Mouse (Mus musculus): Measurements from ENCODE around the gene Higd1b.

Gene Higd1b

DNA sequence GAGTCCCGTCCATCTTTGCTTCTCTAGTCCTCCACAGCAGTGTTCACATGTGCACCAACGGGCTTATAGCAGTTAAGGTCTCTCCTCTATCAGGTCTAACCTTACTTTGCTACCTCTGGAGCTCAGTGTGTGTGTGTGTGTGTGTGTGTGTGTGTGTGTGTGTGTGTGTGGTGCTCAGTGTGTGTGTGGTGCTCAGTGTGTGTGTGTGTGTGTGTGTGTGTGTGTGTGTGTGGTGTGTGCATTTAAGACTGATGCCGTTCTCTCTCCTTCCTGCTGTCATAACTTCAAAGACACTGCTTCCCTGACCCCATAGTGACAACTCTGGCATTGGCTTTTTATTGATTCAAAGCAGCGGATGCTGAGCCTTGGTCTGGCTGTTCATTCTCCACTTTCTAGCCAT lies at the start of gene Higd1b:
Higd1b (plus strand) TSS at position 301 of the 400 bp plus-strand sequence.
- no peak for DNase-seq (ENCODE audit: low spot score)

DNA sequence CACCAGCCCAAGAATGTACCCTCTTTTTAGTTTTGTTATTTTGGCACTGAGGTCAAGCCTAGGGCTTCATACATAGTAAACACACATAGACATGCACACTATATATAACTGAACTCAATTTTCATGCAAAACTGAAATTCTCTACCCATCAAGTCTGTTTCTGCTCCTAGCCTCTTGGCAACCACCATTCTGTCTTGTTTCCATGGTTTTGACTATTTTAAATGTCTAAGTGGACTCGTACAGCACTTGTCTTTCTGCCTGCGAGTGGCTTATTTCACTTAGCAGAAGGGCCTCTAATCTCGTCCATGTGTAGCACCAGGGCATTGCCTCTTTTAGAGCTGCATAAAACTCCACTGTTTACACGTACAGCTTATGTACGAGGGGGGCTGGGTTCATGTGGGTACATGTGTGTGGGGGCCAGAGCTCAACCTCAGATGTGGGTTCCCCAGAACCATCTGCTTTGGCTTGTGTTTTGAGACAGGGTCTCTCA lies 47.9 kb upstream of the Higd1b start:
- DNase-seq (ENCODE audit: low spot score), result no peak

DNA sequence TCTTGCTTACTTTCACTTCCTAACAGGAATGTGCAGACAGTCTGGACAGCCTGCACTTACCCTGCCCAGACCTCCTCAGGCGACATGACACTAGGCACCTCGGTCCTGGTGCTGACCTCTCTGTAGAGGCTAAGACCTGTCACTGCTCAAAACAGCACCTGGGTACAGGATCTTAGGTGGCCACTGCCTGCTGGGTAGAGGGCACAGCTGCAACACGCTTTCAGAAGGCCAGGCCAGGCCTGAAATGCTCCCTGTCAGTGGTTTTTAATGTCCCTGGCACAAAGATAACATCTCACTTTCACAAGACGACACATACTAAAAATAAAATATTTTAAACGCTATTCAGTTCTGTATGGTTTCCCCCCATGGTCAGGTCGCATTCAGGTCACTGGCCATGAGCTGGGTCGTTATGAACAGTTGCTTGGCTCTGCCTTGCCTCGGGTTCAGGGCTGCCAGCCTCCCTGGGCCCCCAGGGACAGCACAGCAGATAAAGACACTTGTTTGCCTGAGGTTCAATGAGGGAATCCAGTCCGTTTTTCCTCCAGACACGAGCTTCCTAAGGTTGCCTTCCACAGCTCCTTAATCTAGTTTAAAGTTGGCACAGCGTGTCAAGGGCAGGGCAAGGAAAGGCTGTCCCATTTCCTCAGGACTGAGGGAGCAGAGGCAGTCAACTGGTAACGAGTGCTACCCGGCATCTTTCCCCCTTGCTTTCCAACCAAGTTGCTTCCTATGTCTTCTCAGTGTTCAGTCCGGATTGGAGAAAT lies 43.8 kb upstream of the Higd1b start:
- no peak for DNase-seq (ENCODE audit: low spot score)

DNA sequence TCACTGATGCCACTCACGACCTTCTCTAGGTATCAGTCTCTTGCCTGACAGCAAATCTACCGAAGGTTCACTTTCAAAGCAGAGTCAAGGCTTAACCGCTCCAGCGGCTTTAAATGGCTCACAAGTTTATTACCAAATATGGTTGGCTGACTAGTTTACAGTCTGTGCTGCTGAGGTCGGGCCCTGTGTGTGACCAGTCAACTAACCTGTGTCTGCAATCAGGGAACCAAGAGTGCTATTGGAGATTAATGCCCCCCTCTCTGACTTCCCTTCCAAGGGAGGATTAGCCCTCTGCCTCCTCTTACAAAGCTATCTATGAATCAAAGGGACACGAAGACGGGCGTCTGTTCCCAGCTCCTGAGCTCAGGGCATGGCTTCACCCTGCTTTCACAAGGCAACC lies 41.5 kb upstream of the Higd1b start:
- no peak for DNase-seq (ENCODE audit: low spot score)

DNA sequence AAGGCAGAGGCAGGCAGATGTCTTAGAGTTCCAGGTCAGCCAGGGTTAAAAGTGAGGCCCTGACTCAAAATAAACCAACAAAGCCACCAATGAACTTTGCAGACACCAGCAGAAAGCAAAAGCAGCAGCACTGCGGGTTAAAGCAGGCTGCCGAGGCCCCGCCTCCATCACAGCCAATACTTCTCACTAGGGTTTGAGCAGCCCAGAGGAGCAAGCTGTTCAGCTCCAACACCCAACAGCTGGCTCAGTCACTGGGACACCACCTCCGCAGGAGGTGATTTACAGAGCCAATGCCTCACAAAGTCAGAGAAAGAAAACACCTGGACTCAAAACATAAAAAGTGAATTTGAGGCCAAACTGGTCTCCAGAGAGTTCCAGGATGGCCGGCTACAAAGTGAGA lies 32.2 kb upstream of the Higd1b start:
- no peak for DNase-seq (ENCODE audit: low spot score)

DNA sequence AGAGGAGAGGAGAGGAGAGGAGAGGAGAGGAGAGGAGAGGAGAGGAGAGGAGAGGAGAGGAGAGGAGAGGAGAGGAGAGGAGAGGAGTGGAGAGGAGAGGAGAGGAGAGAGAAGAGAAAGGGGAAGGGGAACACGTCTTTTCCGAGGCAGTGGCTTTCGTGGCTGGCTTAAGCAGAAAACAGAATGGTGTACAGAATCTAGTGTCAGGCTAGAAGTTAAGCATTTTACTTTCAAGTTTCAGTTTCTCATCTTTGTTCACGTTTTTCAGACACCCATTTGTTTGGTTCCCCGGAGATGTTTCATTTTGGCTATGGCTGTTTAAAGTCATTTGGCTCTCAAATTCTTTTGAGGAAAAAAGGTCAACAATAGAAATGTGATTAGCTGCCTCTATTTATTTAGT lies 27.4 kb upstream of the Higd1b start:
- no peak for DNase-seq (ENCODE audit: low spot score)

DNA sequence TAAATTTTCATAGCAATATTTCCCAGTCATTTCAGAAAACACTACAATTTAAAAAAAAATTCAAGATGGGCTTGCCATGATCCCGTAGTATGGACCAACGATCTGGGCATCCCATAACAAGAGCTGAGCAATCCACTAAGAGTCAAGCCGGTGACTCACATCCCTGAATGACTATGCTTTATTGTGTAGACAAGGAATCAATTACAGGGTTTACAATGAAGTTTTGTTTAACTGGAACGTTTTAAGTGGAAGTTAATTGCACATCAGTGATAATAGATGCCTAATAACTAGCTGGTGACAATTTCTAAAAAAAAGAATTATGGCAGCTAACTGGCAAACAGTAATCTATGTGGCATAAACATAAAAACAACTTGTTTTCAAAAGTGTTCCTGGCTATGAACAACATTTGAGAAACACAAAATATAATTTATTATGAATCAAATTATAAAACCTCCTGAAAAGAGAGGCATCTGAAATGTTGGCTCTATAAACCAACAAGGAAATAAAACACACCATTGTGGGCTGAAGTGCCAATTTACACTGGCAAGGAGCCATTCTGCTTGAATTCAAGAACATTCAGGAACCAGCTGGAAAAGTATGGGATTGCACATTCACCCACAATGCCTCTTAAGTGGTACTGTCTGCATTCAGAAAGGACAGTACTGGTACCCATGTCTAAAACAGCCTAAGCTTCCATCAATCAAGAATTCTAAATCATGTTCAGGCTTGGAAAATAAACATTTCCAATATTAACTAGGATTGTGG lies 24.7 kb upstream of the Higd1b start:
- no peak for DNase-seq (ENCODE audit: low spot score)

DNA sequence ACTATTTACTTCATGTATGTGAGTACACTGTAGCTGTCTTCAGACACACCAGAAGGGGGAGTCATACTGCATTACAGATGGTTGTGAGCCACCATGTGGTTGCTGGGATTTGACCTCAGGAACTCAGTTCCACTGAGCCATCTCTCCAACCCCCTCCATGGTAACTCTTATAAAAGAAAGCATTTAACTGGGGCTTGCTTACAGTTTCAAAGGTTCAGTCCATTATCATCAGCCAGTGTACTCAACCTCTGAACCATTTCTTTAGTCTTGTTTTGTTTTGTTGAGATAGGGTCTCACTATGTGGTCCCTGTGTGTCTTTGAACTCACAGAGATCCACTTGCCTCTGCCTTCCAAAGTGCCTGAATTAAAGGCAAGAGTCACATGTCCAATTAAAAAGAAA lies 20.8 kb upstream of the Higd1b start:
- DNase-seq (ENCODE audit: low spot score), result no peak

DNA sequence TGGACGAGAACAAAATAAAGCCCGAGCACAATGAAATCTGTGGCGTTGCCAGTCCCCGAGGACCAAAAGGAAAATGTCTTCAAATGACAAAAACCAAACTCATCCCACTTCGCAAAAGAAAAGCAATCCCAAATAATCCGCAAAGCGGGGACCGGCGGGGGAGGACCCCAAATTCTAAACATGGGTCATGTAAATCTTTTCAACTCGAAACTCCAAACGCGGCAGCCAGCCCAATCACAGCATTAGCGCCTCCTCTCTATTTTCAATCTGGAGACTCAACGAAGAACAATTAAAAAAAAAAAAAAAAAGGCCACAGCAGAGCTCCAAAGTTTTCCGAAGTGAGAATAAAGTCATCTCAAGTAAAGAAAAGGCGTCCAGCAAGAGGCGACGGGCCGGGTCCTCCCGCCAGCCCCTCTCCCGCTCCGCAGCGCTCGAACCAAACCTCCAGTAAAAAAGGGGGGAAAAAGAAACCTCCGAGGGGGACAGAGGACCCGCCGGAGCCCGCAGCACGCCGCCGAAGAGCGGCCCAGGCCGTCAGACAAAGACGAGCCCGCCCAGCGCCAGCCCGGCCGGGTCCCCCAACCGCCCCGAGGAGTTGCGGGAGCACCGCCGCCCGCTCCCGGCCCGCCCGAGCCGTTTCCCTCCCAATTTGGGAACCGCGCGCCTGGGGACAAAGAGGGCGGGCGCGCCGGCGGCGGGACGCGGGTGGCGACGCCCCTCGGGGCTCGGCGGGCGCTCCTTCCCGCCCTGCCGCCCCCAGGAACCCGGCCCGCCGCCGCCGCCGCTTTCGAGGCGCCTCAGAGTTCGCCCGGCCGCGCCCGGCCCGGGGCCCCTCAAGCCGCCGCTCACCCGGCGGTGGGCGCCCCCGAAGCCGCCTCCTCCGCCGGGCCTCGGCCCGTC lies 17.3 kb upstream of the Higd1b start:
- peak; percentile 67 for DNase-seq (ENCODE audit: low spot score)

DNA sequence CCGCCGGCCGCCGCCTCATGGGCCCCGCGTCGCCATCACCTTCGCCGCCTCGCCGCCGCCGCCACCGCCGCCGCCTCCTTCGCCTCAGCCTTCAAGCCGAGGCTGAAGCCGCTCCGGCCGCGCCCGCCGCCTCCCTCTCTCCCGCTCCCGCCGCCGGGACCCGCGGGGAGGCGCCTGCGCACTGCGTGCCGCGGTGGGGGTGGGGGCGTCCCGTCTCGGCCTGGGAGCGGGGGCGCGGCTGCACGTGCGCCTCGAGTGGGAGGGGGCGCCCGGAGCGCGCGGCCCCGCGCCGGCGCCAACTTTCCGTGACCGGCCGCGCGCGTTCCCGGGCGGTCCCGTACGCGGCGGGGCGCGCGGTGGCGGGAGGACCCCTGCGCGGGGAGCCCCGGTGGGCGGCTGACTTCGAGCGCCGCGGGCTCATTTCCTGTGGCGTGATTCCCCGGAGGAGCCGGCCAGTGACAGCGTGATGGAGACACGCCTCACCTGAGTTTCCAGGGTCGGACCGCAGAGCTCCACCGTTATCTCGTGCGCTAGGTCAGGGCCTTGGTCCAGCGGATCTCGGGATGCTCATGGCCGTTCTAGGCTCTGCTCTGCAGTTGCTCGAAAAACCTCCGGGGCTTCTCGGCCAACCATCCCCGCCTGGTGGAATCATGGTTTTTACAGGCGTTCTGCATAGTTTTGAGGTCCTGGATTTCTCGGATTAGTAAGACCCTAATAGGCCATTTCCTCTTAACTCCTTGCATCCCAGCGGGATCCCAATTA lies 16.4 kb upstream of the Higd1b start, which contains the start of gene Gjc1:
Gjc1 (minus strand) TSS at position 680 of the 762 bp plus-strand sequence.
- DNase-seq (ENCODE audit: low spot score), result peak; percentile 87

DNA sequence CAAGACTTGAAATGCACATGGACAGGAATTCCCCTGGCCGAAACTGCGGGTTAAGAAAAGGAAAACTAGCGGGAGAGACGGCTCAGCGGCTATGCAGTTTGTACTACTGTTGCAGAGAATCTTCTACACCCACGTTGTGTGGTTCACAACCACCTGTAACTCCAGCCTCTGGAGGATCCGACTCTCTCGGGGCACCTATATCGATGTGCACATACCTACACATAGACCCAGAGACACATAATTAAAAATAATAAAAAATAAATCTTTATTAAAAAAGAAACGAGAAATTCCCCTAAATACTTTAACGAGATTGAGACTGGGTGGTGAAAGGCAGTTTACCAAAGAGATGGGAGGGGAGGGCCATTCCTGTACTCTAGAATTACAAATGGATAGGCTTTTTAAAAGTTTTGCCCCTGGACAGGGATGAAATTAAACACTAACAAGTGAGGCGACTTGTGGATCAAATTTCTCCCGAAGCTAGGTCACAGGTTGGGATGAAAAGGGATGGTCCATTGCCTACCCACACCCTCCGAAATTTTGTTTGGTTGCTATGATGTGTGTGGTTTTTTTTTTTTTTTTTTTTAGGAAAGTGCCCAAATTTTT lies 15.8 kb upstream of the Higd1b start:
- DNase-seq (ENCODE audit: low spot score), result no peak

DNA sequence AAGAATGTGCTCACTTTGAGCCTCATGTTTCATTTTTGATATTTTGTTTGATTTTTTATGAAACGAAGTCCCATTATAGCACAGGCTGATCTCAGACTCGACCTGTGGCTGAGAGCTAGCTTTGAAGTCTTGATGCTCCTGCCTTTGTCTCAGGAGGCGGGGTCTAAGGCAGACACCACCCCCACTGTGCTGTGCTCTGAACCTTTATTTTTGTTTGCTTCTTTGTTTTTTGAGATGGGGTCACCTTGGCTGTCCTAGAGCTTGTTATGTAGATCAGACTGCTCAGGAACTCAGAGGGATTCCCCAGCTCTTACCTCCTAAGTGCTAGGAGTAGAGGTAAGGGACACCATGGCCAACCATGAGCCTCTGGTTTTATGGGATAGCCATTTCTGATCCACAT lies 15.2 kb upstream of the Higd1b start:
- DNase-seq (ENCODE audit: low spot score), result no peak

DNA sequence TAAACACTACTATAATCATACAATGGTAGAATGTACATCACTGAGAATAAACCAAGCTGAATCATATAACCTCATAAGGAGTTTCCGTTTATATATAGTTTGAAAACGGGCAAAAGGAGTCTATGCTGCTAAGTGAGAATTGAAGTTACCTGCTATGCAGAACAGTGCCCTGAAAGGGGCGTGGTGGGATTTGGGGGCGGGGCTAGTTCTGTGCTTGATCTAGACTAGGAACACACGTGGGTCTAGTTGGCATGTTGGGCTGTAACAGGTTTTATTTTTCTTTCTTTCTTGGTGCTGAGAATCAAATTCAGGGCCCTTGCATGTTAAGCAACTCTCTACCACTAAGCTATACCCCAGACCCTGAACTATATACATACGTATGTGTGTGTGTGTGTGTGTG lies 14.4 kb upstream of the Higd1b start:
- DNase-seq (ENCODE audit: low spot score), result peak; percentile 61

DNA sequence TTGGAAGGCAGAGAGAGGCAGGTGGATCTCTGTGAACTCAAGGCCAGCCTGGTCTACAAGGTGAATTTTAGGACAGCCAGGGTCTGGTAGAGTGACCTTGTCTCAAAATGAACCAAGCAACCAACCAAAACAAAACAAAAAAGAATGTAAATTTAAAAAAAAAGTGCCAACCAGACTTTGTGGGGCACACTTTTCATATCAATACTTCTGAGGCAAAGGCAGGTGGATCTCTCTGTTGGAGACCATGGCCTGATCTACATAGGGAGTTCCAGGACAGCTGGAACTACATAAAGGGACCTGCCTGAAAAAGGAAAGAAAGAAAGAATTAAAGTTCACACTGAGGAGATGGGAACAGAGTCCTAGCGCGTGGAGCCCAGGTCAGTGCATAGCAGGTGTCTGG lies 9.2 kb upstream of the Higd1b start:
- DNase-seq (ENCODE audit: low spot score), result no peak

DNA sequence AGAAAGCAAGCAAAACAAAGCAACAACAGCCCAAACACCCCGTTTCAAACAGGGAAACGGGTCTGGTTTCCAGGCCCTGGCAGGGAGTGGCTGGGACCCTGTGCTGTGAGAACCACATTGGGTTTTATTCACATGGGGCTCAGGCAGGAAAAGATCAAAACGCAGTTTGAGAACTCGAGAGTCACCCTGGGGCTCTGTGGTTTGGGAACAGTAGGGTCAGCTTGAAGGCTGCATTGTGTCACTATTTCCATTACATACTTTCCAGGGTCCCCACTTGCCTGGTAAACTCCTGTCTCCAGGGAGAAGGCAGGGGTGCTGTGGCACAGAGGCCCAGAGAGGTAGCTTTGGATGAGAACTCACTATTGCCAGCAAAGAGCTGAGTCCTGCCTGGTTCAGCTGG lies 8.6 kb upstream of the Higd1b start:
- DNase-seq (ENCODE audit: low spot score), result no peak

DNA sequence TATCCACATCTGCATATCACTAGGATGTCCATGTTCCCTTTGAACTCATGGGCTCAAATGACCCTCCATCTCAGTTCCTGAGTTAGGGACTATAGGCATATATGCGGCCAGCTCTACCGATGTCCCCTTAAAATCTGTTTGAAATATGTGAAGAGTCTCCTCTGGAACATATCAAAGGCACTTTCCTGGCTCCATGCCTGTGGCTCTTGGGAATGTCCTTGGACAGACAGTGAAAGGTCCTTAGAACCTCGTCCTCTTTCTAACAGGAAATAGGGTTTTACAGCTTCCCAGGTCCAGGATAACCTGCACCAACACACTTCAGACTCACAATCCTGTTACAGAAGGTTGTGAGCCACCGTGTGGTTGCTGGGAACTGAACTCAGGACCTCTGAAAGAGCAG lies 5.4 kb upstream of the Higd1b start:
- DNase-seq (ENCODE audit: low spot score), result no peak

DNA sequence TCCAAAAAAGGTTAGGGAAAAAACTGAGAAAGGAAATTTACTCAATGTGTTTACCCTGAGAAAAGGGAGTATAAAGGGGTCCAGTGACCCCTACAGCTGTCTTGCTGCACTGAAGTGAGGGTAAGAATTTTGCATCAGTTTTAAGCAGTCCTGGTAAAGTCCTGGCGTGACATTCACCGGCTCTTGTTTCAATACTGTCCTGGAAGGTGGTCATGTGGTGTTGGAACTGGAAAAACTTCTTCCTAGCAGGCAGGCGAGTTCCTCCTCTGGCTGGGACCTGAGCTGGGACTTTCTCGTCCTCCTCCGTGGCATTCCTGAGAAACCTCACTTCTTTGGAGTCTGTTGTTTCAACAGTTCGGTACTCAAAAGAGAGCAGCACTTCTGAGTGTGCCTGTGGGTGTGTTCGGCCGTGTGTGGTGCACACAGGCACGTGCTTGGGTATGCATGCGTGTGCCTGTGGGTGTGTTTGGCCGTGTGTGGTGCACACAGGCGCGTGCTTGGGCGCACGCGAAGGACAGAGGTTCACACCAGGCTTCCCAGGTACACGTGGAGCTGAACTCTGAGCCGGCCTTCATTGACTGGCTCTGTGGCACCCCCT lies 2.9 kb upstream of the Higd1b start:
- no peak for DNase-seq (ENCODE audit: low spot score)

DNA sequence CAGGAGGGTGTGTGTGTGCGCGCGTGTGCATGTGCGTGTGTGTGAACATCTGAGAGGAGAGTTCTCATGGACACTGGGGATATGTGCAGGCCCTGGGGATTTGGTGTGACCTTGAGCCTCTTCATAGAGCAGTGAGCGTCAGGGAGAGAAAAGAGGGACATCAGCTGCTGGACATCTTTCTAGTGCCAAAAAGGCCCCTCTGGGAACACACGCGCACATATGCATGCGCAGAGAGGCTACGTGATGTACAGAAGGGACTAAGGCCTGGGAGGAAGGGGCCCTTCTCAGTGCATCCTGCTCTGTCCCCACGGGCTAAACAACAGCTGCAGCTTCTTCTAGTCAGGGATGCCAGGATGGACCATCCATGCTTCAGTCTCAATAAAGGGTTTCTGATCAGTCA lies 1.4 kb upstream of the Higd1b start:
- DNase-seq (ENCODE audit: low spot score), result no peak

DNA sequence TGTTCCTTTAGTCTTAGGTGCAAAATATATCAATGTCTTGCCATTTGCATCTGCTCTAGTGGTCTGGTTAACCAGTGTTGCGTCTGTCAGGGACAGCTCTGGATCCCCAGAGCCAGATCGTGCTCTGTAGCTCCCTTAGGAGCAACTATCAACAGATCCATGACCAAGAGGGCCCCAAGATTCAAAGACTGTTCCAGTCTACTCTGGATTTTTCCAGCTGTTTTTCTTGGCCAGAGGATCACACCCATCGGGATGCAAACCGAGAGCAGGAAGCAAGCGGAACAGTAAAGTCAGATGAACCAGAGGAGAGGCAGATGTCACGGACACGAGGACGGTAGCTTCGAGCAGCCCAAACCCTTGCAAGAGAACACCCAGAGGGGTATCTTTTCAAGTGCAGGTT lies 497 bp downstream of the Higd1b start:
- DNase-seq (ENCODE audit: low spot score), result no peak

DNA sequence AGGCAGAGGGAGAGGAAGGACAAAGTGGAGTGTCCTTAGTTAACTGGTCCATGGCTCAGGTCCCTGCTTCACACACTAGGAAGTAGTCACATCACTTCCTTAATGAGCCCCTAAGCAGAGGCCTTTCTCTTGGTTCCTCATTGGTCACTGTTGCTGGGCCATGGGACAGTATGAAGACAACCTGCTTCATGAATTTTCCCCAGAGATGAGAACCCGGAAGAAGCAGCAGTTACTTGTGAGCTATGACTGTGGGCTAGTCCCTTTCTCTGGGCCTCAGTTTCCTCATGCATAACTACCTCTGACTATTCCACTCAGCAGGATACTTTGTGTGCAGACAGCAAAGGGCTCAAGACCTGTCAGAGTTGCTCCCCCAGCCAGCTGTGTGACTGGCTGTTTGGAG lies 1.7 kb downstream of the Higd1b start:
- no peak for DNase-seq (ENCODE audit: low spot score)

DNA sequence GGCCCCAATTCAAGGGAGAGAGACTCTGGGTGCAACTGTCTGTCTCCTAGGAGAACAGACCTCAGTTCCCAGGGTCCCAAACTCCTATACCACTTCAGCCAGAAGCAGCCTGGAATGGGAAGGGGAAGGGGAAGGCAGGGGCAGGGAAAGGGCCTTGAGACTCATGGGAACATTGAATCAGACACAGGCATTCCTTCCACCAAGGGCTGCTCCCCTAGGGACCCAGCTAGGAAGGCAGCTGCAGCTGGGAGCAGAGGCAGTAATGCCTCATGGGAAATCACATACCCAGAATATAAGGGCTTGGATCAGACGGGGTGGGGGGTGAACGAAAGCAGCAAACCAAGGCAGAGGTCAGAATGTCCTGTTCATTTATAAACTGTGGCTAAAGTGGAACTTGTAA lies 2.5 kb downstream of the Higd1b start:
- DNase-seq (ENCODE audit: low spot score), result no peak
